Mouse (Mus musculus) frontal cortex, adult (tissue): ENCODE data around the gene Dkc1.
A peak's percentile ranks its signal among the peaks of the same experiment; 100 is the strongest.

ENCODE experiments used
- ATAC-seq: cut with Nextera tagmentation; 2 replicates; pipeline ENCODE4 v1.9.2; 2017; ENCODE audit warnings: mild to moderate bottlenecking, moderate library complexity, mixed read lengths; ENCODE audit not compliant: low TSS enrichment

The Dkc1 gene

DNA sequence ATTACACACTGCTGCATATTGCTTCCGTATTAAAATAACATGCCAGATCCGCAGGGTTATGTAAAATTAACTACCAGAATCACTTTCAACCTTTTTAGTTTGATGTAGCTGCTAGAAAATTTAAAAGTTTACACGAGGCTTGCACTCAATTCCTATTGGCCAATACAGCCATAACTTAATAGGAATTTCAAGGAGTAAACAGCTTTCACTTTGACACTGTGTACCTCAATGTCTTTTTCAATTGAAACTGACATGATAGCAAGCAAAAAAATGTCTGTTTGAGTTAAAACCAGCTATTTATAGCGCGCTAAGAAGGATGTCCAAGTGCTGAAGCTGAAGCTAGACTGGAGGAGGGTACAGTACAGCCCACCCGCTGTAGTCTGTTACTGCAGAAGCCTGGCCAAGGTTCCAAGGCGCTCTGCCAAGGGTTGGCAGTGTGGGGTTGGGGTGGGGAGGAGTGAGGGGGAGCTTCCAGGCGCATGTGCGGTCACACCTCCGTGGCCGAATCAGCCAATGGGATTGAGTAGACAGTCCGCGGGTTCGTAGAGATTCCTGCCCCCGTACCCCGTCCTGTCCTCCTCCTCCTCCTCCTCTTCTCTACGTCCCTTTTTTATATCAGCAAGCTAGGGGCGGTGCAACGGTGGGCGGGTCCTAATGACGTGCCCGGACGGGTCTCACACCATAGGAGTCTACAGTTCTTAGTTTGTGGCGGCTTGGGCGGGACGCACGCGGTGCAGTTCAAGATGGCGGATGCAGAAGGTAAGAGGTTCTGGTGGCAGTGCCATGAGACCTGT is at the start of gene Dkc1:
Gene Dkc1, plus strand, starts transcription at position 486 of the 794 bp plus-strand sequence.
- peak; percentile 99 for ATAC-seq

DNA sequence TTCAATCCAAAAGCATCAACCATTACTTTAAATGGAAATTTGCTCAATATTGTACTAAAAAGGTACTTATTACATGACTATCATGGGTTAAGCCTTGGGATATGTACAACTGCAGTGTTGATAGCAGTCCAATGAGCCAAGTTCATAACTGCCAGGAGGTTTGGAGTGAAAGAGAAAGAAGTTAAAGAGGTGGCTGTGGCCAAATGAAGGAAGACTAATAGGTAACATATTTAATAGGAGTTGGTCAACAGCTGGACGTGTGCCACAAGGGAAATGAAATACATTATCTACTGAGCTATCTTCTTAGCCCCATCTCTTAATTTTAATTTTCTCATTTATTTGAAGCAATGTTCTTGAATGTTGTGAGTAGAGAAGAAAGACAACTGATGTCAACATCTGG is 49.7 kb upstream of the Dkc1 start:
- ATAC-seq: no peak

GRCm38 (mm10) chrX:75046921-75047635 is 48.6 kb upstream of the Dkc1 start:
- ATAC-seq: no peak

DNA sequence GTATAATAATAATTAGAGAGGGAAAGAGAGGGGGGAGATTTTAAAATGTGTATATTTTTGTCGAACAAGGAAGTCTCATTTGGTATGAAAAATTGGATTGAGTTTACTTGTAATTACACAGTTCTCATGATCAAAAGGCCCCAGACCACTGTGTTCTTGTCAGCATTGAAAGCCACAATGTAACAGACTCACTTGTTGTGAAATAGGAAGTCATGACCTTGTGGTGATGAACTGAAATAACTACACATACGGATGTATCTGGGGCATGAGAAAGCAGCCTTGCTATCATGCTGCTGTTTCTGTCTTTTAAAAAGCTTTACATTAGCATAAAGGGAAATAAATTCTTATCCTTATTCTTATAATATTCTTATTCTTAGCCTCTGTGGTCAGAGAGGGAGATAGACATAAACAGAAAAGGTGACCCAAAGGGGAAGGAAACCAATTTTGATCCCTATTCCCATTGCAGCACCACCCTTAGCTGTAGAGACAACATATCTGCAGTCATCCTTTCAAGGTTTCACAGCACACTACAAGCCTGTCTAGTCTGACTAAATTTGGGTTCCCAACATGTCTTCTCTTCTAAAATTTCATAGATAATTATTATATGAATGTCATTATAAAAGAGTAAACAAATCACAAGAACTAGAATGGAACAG is 39.4 kb upstream of the Dkc1 start:
- no peak for ATAC-seq

- no peak for ATAC-seq
Observed at GRCm38 (mm10) chrX:75082351-75082750, 13.3 kb upstream of the Dkc1 start.

- ATAC-seq: peak; percentile 84
Observed at GRCm38 (mm10) chrX:75083982-75084773, 11.5 kb upstream of the Dkc1 start.

DNA sequence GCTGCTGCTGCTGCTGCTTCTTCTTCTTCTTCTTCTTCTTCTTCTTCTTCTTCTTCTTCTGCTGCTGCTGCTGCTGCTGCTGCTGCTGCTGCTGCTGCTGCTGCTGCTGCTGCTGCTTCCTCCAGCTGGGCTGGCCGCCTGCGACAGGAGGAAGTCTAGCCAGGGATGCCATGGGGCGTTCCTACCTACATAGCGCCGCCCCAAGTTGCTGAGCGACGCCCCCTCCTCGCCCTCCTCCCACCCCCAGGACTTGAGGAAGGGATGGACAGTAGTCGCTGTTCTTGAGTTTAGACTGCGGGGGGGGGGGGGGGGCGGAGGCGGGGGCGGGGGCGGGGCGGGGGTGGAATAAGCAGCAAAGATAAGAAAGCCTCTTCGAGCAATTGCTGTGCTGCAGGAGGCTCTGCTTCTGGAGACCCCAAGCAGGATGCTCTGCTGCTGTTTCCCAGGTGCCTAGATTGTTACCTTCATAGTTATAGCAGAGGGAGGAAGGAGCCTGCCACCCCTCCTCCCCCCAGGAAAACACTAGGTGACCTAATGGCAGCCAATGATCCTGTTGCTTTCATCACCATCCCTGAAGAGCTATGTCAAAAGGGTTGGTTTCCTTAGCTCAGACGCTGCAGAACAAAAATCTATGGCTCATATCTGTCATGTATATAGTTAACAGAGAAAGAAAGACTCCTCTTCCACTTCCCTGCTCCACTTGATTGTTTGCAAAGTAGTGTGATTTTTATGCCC is 10.7 kb upstream of the Dkc1 start, which contains the start of gene Gab3:
Gene Gab3, minus strand, starts transcription at position 685 of the 735 bp plus-strand sequence.
- peak; percentile 94 for ATAC-seq

DNA sequence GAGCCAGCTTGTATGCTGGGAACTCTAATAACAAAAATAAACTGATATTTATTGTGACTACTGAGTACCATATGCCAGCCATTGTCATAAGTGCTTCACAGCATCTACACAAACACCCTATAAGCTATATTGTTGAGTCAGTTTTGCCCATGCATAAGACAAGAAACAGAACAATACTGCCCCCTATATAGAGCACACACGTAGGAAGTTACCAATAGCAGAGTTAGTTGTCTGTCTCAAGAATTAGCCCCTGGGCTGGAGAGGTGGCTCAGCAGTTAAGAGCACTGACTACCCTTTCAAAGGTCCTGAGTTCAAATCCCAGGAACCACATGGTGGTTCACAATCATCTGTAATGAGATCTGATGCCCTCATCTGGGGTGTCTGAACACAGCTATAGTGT is 10.0 kb upstream of the Dkc1 start:
- ATAC-seq: no peak

DNA sequence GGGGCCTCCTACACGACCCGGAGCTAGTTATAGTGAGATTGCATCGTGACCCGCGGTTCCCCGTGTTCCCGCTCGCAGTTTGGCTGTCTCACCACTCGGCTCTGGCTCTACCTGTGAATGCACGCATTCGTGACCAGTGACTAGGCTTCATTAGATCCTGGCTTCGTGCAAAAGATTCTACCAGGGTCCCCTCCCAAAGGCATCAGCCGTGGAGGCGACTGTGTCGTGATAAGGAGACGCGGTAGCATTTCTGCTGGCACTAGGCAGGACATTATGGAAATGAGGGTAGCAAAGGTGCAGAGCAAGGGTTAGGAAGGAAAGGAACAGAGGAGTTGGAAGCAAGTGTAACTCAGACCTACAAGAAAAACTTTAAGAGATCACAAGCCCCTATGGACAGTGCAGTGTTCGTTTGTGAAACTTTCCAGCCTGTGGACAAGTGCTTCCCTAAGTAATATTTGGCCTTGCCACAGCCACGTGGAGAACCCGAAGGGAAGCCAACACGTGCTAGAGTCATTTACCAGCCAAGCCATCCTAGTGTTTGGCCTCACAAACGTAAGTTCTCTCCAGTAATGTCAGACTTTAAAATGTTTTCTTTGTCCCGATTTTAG is 613 bp downstream of the Dkc1 start:
- ATAC-seq: no peak

DNA sequence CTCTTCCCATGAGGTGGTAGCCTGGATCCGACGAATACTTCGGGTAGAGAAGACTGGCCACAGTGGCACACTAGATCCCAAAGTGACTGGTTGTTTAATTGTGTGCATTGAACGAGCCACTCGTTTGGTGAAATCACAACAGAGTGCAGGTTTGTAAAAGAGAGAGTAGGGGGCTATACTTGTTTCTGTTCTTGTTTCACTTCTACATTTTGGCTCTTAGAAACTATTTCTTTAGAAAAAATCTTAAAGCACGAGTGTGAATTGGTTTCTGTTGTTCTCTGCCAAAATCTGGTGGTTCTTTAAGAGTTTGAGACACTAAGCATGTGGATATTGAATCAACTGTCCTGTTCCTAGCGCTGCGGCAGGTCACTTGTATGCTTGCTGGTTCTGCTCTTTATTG is 3.1 kb downstream of the Dkc1 start:
- ATAC-seq: no peak

- no peak for ATAC-seq
Observed at GRCm38 (mm10) chrX:75102293-75102692, 6.6 kb downstream of the Dkc1 start.

- ATAC-seq: no peak
Observed at GRCm38 (mm10) chrX:75115550-75115949, 19.9 kb downstream of the Dkc1 start.

GRCm38 (mm10) chrX:75125606-75126005 is 30.0 kb downstream of the Dkc1 start:
- no peak for ATAC-seq

- ATAC-seq: no peak
Observed at GRCm38 (mm10) chrX:75126893-75127292, 31.2 kb downstream of the Dkc1 start.

GRCm38 (mm10) chrX:75128333-75128980 is 32.8 kb downstream of the Dkc1 start:
- no peak for ATAC-seq

DNA sequence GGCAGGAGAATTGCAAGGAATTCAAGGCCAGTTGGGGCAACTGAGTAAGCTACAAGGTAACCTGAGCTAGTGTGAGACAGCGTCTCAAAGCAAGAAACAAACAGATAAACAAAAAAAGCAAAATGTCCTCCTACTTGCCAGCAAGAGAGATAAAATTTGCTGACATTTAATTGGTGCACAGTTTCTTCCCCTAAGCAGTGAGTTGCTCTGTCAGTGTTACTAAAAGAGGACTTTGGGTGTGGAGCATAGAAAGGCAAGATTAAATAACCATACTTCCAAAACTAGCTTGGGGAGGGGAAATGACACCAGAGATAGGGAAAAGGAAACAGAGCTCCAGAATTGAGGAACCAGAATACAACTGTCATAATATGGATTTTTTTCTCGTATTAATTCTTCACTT is 33.8 kb downstream of the Dkc1 start:
- no peak for ATAC-seq

DNA sequence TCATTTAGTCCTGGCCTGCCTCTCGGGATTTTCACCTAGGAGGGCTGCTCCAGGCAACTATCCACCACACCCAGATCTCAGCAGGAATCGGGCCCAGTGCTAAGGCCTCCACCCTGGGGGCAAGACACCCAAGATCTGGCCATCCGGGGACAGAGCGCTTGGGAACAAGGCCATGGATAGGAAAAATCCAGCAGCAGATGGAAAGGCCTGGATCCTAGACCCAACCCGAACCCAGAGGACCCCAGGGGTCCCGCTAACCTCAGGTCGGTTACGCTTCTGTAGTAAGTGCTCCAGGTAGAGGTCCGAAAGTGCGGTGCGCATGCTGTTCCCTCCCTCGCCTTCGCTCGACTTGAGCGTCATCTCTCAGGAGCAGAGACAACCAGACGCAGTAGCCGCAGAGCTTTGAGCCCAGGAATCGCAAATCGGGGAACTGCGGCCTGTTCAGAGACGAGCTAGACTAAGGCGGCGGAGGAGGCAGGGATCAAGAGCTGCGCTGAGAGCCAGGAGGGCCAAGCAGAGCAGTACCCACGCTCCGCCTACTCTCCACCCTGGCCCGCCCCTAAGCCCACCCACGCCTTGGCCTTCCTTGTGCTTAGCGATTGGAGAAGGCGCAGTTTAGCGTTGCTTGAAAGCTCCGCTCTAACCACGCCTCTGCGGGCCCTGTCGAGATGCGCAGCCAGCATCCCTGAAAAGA is 35.0 kb downstream of the Dkc1 start, which contains the start of gene Mpp1:
Gene Mpp1, minus strand, starts transcription at position 550 of the 694 bp plus-strand sequence.
- ATAC-seq: peak; percentile 95

GRCm38 (mm10) chrX:75136938-75137337 is 41.3 kb downstream of the Dkc1 start:
- ATAC-seq: no peak

GRCm38 (mm10) chrX:75137729-75138128 is 42.1 kb downstream of the Dkc1 start:
- ATAC-seq: no peak
